Mouse (Mus musculus): ENCODE measurements around the gene Sphkap.

GRCm38 (mm10) chr1:83209981-83210380, 198.0 kb downstream of the Sphkap start:
- TF ChIP-seq POLR2A (IDR thresholded peaks at IDR 0.05; ENCODE audit: extremely low read depth, insufficient read depth, low read length) (no peak), CTCF (IDR thresholded peaks at IDR 0.05; ENCODE audit: low read depth, low read length) (no peak)
